Mouse (Mus musculus): ENCODE data around the gene Fbll1. TPM values are rescaled to one million over a fixed set of nuclear protein-coding genes. Genes with fewer than 3 reads are reported as not detected.
"Not testable (repeated sequence)": the region's sequence is repeated elsewhere in the genome, so short reads cannot be mapped to it uniquely, and the experiment has no call there.

Fbll1 gene
- polyA plus RNA-seq, 1 experiment from 2014 or later, result not detected

DNA sequence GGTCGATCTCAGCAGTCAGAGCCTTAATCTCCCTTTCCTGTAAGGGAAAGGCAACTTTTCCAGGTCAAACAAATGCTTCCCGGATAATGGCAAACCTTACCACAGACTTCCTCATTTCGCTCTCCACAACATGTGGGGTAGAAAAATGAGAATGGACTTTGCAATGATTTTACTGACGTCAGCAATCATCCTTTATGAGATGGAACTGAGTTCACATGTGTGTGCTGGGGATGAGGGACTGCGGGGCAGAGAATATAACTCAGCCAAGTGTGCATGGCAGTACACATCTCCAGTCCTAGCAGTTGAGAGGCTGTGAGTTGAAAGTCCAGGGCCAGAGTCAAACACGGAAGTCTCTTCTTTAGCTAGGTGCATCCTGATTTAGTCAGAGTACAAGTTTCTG, 34.6 kb upstream of the Fbll1 start:
- H3K36me3 ChIP-seq (replicated peaks), result peaks cover 41% of the 10 kb centered on the region
- 34% methylated on average over 6 of the region's 6 CpGs for WGBS (ENCODE audit: insufficient replicate concordance)
- peaks cover 25% of the 10 kb centered on the region for H3K4me1 ChIP-seq (replicated peaks)
- H3K27me3 ChIP-seq, result no peaks in the 10 kb centered on the region
- H3K9ac ChIP-seq, result peak overlapping the region; percentile 82
- H3K4me2 ChIP-seq, result peak overlapping the region; percentile 81
- no peak for ATAC-seq (ENCODE audit: insufficient read depth)
- H3K4me3 ChIP-seq (replicated peaks), result peak overlapping the region; percentile 95
- H3K27ac ChIP-seq (replicated peaks), result no peak overlapping the region
- H3K9me3 ChIP-seq (replicated peaks), result no peaks in the 10 kb centered on the region

DNA sequence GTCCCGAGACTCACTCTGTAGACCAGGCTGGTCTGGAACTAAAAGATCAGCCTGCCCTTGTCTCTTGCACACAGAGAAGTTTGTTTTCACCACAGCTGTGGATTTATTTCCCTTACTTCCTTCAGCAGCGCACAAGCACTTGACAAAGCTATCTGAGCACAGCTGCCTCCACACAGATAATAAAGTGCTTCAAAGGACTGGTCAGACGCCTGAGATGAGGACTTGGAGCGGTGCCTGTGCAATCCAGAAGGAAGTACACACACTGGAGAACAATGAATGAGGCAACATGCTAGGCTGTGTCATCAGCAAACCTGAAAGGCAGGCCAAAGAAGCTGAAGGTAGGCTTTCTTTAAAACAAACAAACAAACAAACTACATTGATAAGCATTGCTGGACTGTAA, 33.5 kb upstream of the Fbll1 start:
- ATAC-seq (ENCODE audit: insufficient read depth), result no peak
- no peak overlapping the region for H3K27ac ChIP-seq (replicated peaks)
- H3K36me3 ChIP-seq (replicated peaks), result peaks cover 52% of the 10 kb centered on the region
- H3K4me3 ChIP-seq (replicated peaks), result no peak overlapping the region
- 53% methylated on average over 4 of the region's 4 CpGs for WGBS (ENCODE audit: insufficient replicate concordance)
- H3K9ac ChIP-seq, result no peak overlapping the region
- no peak overlapping the region for H3K4me2 ChIP-seq
- no peaks in the 10 kb centered on the region for H3K9me3 ChIP-seq (replicated peaks)
- H3K27me3 ChIP-seq, result no peaks in the 10 kb centered on the region
- H3K4me1 ChIP-seq (replicated peaks), result peaks cover 18% of the 10 kb centered on the region

DNA sequence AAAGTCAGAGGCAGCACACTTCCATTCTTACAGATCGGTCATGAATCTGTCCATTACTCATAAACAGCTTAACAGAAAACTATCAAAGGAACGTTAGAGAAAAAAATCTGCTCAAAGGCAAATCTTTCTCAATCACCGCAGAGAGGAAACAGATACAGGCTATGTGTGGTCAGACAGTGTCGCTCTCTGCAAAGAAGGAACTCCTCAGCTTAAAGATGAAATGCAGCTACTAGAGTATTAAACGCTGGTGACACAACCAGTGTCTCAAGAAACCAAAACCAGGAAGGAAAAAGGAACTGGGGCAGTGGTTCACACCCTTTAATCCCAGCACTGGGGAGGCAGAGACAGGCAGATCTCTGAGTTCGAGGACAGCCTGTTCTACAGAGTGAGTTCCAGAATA, 29.0 kb upstream of the Fbll1 start:
- Histone ChIP-seq H3K4me1 (replicated peaks) (peaks cover 8% of the 10 kb centered on the region), H3K27me3 (no peaks in the 10 kb centered on the region), H3K4me2 (no peak overlapping the region), H3K9me3 (replicated peaks) (no peaks in the 10 kb centered on the region), H3K36me3 (replicated peaks) (peaks cover 89% of the 10 kb centered on the region), H3K4me3 (replicated peaks) (no peak overlapping the region), H3K27ac (replicated peaks) (no peak overlapping the region), H3K9ac (no peak overlapping the region)
- ATAC-seq (ENCODE audit: insufficient read depth), result no peak
- 60% methylated on average over 6 of the region's 6 CpGs for WGBS (ENCODE audit: insufficient replicate concordance)

DNA sequence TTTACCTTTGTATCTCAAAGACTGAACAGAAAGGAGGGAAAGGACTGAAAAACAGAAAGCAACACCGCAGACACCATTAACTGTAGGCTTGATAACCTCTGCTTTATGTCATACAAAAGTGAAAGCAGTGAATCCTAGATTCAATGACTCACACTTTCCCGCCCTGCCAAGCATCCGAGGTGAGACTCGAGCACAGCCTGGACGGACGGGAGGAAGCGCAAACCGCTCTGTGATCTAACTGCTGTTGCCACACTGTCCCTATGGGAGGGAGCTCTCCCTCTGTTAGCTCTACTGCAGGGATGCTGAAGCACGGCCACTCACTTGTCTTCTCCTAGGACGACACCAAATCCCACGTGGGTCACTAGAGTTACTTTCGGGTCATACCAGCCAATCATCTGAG, 17.6 kb upstream of the Fbll1 start:
- Histone ChIP-seq H3K4me1 (replicated peaks) (no peaks in the 10 kb centered on the region), H3K27me3 (no peaks in the 10 kb centered on the region), H3K9me3 (replicated peaks) (no peaks in the 10 kb centered on the region), H3K4me3 (replicated peaks) (no peak overlapping the region), H3K9ac (no peak overlapping the region), H3K36me3 (replicated peaks) (peaks cover 93% of the 10 kb centered on the region), H3K4me2 (no peak overlapping the region), H3K27ac (replicated peaks) (no peak overlapping the region)
- no peak for ATAC-seq (ENCODE audit: insufficient read depth)
- WGBS (ENCODE audit: insufficient replicate concordance), result 82% methylated on average over 12 of the region's 12 CpGs

DNA sequence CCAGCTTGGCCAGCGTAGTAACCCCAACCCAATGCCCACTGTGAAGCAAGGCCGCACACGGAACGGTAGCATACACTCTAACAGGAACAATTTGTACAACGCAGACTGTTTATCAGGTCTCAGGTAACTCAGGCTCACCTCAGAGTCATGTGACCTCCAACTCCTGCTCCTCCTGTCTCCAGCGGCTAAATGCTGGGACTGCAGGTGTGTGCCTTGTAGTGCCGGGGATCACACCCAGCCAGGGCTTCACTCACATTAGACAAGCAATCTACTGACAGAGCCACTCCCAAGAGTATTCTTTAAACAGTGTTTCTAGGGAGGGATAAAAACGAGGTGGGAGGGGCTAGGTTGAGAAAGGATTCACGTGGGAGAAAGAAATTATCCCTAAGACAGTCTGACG, 12.8 kb upstream of the Fbll1 start:
- Histone ChIP-seq H3K4me1 (replicated peaks) (no peaks in the 10 kb centered on the region), H3K27me3 (no peaks in the 10 kb centered on the region), H3K4me2 (no peak overlapping the region), H3K9me3 (replicated peaks) (no peaks in the 10 kb centered on the region), H3K36me3 (replicated peaks) (peaks cover 95% of the 10 kb centered on the region), H3K27ac (replicated peaks) (no peak overlapping the region), H3K9ac (no peak overlapping the region), H3K4me3 (replicated peaks) (no peak overlapping the region)
- ATAC-seq (ENCODE audit: insufficient read depth), result no peak
- WGBS (ENCODE audit: insufficient replicate concordance), result 78% methylated on average over 10 of the region's 10 CpGs

DNA sequence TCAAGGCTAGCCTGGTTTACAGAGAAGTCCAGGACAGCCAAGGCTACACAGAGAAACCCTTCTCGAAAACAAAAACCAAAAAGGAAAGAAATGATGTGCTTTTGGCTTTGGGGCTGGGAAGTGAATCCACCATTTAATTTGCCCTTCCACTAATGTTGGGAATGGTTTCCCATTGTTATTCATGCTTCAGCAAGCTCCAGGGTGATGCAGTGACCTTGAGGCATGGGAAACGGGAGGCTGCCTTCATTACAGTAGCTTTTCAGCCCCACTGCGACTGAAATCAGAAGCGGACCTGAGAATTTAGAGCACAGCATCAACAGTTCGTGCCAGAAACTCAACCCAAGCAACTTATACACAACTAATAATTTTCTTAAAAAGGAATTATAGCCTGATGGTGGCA, 2.6 kb upstream of the Fbll1 start:
- 66% methylated on average over 5 of the region's 5 CpGs for WGBS (ENCODE audit: insufficient replicate concordance)
- H3K9ac ChIP-seq, result no peak overlapping the region
- H3K4me2 ChIP-seq, result no peak overlapping the region
- no peak overlapping the region for H3K4me3 ChIP-seq (replicated peaks)
- H3K36me3 ChIP-seq (replicated peaks), result no peaks in the 10 kb centered on the region
- H3K27ac ChIP-seq (replicated peaks), result no peak overlapping the region
- H3K27me3 ChIP-seq, result peaks cover 44% of the 10 kb centered on the region
- no peak for ATAC-seq (ENCODE audit: insufficient read depth)
- no peaks in the 10 kb centered on the region for H3K4me1 ChIP-seq (replicated peaks)
- H3K9me3 ChIP-seq (replicated peaks), result no peaks in the 10 kb centered on the region

DNA sequence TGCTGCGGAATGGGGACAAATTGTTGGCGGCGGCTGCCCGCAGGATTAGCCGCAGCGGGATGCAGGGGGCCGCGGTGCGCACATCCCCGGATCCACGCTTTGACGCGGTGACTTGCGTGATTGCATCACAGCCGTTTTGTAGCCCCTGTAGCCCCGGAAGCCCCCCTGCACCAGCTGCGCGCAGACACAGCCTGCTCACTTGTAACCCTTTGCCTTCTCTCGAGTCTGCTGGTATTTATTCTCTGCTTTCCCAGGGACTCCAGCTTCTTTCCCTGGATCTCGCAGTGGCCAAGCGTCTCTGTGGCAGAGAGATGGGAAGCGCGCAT, 226 bp downstream of the Fbll1 start:
- H3K4me1 ChIP-seq (replicated peaks), result no peaks in the 10 kb centered on the region
- peaks cover 61% of the 10 kb centered on the region for H3K27me3 ChIP-seq
- WGBS (ENCODE audit: insufficient replicate concordance), result 5% methylated on average over 23 of the region's 23 CpGs
- no peaks in the 10 kb centered on the region for H3K36me3 ChIP-seq (replicated peaks)
- ATAC-seq (ENCODE audit: insufficient read depth), result no peak
- no peak overlapping the region for H3K9ac ChIP-seq
- no peaks in the 10 kb centered on the region for H3K9me3 ChIP-seq (replicated peaks)
- no peak overlapping the region for H3K27ac ChIP-seq (replicated peaks)
- no peak overlapping the region for H3K4me2 ChIP-seq
- no peak overlapping the region for H3K4me3 ChIP-seq (replicated peaks)

DNA sequence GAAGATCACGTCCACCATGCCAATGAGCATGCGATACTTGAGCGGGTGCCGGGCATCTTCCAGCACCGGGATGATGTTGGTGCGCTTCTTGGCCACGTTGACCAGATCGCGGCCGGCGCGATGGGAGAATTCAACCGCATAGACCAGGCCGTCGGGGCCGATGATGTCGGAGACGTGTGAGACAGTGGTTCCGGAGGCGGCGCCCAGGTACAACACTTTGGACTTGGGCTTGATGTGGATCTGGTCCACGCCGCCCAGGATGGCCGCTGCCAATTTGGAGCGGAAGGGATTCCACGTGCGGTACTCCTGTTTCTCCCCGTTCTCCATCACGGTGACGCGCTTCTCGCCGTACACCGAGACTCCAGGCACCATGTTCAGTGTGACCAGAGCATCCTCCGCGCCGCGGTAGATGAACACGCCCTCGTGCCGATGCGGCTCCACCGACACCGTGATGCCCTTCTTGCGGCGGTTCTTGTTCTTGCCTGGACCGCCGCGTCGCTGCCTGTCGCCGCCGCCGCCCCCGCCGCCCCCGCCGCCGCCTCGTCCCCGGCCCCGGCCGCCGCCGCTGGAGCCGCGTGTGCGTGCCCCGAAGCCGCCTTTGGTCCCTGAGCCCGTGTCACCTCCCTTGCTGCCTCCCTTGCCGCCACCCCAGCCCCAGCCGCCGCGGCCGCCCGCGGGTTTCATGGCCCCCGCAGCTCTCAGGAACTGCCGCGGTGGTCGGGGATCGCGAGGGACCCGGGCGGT, 761 bp downstream of the Fbll1 start:
- WGBS (ENCODE audit: insufficient replicate concordance), result 5% methylated on average over 86 of the region's 86 CpGs
- Histone ChIP-seq H3K27ac (replicated peaks) (no peak overlapping the region), H3K4me2 (peak overlapping the region; percentile 29), H3K9ac (no peak overlapping the region), H3K4me1 (replicated peaks) (no peaks in the 10 kb centered on the region), H3K9me3 (replicated peaks) (no peaks in the 10 kb centered on the region), H3K36me3 (replicated peaks) (no peaks in the 10 kb centered on the region), H3K27me3 (peaks cover 61% of the 10 kb centered on the region), H3K4me3 (replicated peaks) (0 out of 2 replicates have a peak overlapping the region, but pooled peaks have one; percentile 2)
- no peak for ATAC-seq (ENCODE audit: insufficient read depth)

DNA sequence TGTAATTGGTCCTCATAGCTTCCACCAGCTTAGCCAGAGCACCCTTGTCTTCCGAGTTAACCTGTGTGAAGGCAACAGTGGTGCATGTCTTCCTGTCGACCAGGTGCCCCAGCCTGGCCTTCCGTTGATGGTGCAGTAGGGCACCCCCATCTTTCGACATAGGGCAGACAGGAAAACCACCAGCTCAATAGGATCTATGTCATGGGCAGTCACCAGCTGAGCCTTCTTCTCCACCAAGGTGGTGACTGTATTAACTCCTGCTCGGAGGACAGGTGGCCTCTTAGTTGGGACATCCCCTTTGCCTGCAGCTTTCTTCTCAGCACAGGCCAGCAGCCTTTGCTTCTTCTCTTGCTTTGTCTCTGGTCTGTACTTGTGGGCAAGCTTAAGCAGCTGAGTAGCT, 5.9 kb downstream of the Fbll1 start:
- H3K36me3 ChIP-seq (replicated peaks), result peaks cover 18% of the 10 kb centered on the region; the same call in 1 of the 2 replicates
- ATAC-seq (ENCODE audit: insufficient read depth); H3K4me3 ChIP-seq (replicated peaks); H3K9me3 ChIP-seq (replicated peaks); H3K4me2 ChIP-seq; H3K9ac ChIP-seq; H3K27ac ChIP-seq (replicated peaks); H3K4me1 ChIP-seq (replicated peaks): not testable (repeated sequence)
- H3K27me3 ChIP-seq, result peaks cover 31% of the 10 kb centered on the region
- 57% methylated on average over 5 of the region's 5 CpGs for WGBS (ENCODE audit: insufficient replicate concordance)

DNA sequence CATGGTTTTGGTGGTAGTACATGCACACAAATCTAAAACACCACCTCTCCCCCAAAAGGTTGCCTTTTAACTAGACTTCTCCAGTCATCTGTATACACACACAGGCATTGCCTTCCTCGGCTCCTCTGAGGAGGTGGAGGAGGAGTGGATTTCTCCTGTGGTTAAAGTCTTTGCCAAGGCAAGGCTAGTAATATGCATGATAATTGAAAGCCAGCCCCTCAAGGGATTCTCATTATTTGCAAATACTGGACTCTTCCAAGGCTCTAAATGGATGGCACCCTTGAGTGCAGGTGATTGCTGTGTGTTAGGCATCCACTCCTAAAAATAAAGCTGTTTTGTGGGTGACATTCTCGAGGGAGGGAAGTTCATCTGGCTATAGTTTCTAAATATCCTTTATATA, 10.2 kb downstream of the Fbll1 start:
- Histone ChIP-seq H3K27me3 (no peaks in the 10 kb centered on the region), H3K9ac (no peak overlapping the region), H3K4me3 (replicated peaks) (no peak overlapping the region), H3K9me3 (replicated peaks) (no peaks in the 10 kb centered on the region), H3K27ac (replicated peaks) (no peak overlapping the region), H3K36me3 (replicated peaks) (peaks cover 42% of the 10 kb centered on the region), H3K4me1 (replicated peaks) (no peaks in the 10 kb centered on the region), H3K4me2 (no peak overlapping the region)
- no peak for ATAC-seq (ENCODE audit: insufficient read depth)
- 68% methylated on average over 2 of the region's 2 CpGs for WGBS (ENCODE audit: insufficient replicate concordance)

DNA sequence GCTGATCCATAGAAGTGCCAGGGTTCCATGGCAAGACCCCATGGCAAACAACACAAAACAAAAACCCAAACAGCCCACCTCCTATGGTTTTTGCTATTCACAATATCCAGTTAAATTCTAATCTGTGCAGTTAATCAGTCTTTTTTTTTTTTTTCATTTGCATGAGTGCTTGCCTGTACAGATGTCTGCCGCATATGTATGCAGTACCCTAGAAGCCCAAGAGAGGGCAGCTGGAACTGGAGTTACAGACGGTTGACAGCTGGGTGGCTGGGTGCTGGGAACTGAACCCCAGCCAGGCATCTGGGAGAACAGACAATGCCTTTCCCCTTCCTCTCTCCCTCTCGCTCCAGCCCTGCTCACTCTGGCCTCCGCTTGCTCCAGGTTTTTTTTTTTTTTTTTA, 14.1 kb downstream of the Fbll1 start:
- H3K9me3 ChIP-seq (replicated peaks), result no peaks in the 10 kb centered on the region
- no peak for ATAC-seq (ENCODE audit: insufficient read depth)
- no peak overlapping the region for H3K9ac ChIP-seq
- no peaks in the 10 kb centered on the region for H3K4me1 ChIP-seq (replicated peaks)
- no peak overlapping the region for H3K27ac ChIP-seq (replicated peaks)
- H3K4me3 ChIP-seq (replicated peaks), result no peak overlapping the region
- 87% methylated on average over 4 of the region's 4 CpGs for WGBS (ENCODE audit: insufficient replicate concordance)
- no peak overlapping the region for H3K4me2 ChIP-seq
- no peaks in the 10 kb centered on the region for H3K27me3 ChIP-seq
- H3K36me3 ChIP-seq (replicated peaks), result peaks cover 59% of the 10 kb centered on the region

DNA sequence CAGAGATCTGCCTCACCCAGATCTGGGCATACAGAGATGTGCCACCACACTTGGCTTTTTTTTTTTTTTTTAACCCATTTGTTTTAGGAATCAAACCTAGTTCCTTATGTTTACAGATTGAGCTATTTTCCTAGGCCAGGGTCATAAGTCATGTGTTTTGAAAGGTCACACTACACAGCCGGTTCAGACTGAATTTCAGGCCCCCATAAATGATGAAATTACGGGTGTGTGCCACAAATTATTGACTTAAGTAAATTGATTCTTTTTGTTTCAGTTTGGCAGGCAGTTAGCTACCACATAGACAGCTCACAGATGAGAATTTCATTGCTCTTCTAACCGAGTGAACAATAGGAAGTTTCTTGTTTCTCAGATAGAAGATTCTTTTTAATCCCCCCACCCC, 14.7 kb downstream of the Fbll1 start:
- Histone ChIP-seq H3K27ac (replicated peaks) (no peak overlapping the region), H3K27me3 (no peaks in the 10 kb centered on the region), H3K4me3 (replicated peaks) (no peak overlapping the region), H3K4me1 (replicated peaks) (no peaks in the 10 kb centered on the region), H3K36me3 (replicated peaks) (peaks cover 59% of the 10 kb centered on the region), H3K4me2 (no peak overlapping the region), H3K9me3 (replicated peaks) (no peaks in the 10 kb centered on the region), H3K9ac (no peak overlapping the region)
- WGBS (ENCODE audit: insufficient replicate concordance), result 74% methylated on average over 3 of the region's 3 CpGs
- no peak for ATAC-seq (ENCODE audit: insufficient read depth)

Data from liver, embryonic 15.5 days (tissue).